Mouse (Mus musculus): ENCODE measurements around the gene LTO1. TPM values are rescaled to one million over a fixed set of nuclear protein-coding genes. Genes with fewer than 3 reads are reported as not detected.

LTO1 gene
- total RNA-seq, 2 experiments from 2014 or later = 7.0 to 8.4 TPM

DNA sequence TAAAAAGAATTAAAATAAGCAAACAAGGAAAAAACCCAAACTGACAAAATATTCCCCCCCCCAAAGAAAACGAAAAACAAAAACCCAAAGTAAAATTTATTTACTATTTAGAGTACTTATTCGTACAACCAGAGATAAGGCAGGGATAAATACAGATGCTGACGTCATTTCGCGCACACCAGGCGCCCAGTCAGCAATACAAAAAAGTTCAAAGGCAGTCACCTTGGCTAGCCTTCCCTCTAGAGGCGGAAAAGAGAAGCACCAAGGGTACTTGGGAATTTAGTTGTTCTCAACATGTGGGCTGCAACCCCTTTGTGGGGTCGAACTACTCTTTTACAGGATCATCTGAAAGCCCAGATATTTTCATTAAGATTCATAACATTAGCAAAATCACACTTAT, 7.1 kb upstream of the LTO1 start:
- no peak for DNase-seq

DNA sequence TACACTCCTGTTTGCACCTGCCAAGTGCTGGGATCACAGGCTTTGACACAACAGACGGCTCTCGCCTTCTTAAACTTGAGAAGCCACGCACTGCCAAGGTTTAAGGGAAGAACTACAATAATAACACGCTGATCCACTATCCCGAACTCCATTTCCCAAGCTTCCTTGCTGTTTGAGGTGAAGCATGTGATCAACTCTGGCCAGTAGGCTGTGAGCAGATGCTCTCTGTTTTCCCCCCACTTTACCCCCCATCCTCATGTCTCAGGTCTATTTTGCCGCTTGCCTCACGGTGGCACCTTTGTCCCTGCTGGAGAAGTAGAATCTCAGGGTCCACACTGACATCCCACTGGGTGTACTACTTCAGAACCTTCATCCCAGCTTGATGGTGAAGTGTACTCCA, 6.2 kb upstream of the LTO1 start:
- DNase-seq = no peak

GRCm38 (mm10) chr7:144911121-144911520, 3.8 kb upstream of the LTO1 start:
- DNase-seq = no peak

DNA sequence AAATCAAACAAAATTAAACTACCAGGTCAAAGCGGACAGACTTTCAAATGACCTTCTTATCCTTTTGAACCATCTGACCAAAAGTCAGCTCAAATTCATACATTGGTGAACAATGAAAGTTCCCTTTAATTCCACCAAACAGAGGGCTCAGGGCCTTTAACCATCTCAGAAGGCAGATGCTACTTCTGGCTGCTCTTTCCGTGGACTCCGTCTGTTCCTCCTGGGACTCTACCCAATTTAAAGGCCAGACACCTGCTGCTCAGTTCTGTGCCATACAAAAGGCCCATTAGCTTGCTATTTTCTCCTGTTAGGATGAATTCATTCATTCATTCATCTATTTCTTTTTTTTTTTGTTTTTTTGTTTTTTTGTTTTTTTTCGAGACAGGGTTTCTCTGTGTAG, 2.0 kb upstream of the LTO1 start:
- DNase-seq = no peak

GRCm38 (mm10) chr7:144914296-144914947, 478 bp upstream of the LTO1 start:
- no peak for DNase-seq

DNA sequence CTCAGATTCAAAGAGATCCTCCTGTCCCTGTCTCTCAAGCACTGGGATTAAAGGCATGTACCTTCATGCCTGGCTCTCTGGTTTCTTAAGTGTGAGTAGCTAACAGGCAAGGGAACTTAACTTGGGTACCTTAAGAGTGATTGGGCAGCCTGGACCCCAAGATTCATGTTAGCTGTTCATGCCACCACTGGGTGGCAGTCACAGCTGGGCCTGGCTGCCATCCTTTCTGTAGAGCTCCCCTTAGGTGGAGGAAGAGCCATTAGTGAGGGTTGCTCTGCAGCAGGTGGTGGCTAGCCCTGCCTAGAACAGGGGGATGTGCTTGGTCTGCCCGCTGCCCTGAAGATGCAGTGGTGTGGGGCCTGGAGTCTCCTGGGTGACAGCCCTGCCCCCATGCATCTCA, 3.9 kb downstream of the LTO1 start:
- no peak for DNase-seq

DNA sequence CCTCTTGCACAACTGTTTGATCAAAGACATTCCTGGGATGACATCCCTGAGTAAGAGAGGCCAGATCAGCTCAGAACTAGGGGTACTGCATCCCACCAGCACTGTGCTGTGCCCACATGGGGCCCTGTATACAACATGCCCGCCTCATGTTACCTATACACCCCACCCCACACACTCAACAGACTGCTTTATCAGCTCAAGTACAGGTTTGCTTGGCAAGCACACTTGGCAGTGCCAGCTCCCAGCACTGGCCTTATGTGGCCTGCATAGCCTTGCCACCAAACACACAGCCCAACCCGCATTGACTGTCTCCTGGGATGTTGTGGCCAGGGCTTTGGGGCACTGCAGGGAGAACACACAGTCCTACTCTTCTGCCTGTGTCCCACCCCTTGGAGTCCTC, 12.7 kb downstream of the LTO1 start:
- peak; percentile 61 for DNase-seq

GRCm38 (mm10) chr7:144928009-144928888, 13.3 kb downstream of the LTO1 start:
- DNase-seq = no peak

- DNase-seq = no peak
Observed at GRCm38 (mm10) chr7:144928889-144929210, 13.9 kb downstream of the LTO1 start.

GRCm38 (mm10) chr7:144929506-144929905, 14.6 kb downstream of the LTO1 start:
- no peak for DNase-seq

- no peak for DNase-seq
Observed at GRCm38 (mm10) chr7:144929931-144930330, 15.0 kb downstream of the LTO1 start.

- no peak for DNase-seq
Observed at GRCm38 (mm10) chr7:144931778-144932177, 16.9 kb downstream of the LTO1 start.

DNA sequence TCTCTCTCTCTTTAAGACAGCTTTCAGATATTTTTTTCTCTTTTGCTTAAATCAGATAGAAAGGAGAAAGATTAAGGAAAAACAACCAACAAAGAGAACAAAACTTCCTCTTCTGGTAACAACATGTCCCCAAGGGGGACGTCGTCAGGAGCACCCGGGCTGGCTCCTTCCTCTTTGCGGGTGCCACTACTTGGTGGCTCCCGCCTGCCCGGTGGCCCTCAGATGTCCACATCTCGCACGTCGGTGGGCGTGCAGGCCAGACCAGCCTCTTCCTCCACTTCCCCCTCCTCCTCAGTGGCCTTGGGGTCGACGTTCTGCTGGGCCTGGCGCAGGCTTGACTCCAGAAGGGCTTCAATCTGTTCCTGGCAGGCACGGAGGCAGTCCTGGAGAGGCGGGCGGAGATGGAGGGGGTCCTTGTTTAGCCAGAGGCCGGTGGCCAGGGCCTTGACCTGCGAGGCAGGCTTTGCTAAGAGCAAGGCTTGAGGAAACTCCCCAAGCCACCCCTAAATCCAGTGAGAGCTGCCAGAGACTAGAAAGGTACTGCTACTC, 17.6 kb downstream of the LTO1 start:
- DNase-seq = no peak

GRCm38 (mm10) chr7:144933336-144933735, 18.4 kb downstream of the LTO1 start:
- peak; percentile 45 for DNase-seq

DNA sequence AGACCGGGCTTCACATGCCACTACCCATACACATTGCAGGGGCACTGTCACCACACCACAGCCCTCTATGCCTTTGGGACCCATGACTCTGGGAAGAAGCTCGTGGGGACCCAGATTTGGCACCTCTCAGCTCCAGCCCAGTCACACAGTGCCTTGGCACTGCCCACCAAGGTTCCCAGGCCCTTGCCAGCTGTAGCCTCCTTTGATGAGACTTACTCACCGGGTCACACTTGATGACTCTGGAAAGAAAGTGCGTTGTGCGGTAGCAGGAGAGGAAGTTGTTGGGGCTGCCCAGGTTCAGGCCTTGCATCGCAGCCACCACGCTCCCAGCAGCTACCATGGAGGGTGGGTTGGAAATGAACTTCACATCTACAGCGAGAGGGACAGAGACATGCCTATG, 18.9 kb downstream of the LTO1 start:
- DNase-seq = no peak

- DNase-seq = peak; percentile 60
Observed at GRCm38 (mm10) chr7:144934901-144935300, 20.0 kb downstream of the LTO1 start.

GRCm38 (mm10) chr7:144935563-144935962, 20.7 kb downstream of the LTO1 start:
- no peak for DNase-seq

GRCm38 (mm10) chr7:144936311-144936880, 21.5 kb downstream of the LTO1 start:
- DNase-seq = no peak

GRCm38 (mm10) chr7:144937490-144937889, 22.6 kb downstream of the LTO1 start:
- peak; percentile 75 for DNase-seq

- DNase-seq = no peak
Observed at GRCm38 (mm10) chr7:144937899-144938517, 23.1 kb downstream of the LTO1 start.

DNA sequence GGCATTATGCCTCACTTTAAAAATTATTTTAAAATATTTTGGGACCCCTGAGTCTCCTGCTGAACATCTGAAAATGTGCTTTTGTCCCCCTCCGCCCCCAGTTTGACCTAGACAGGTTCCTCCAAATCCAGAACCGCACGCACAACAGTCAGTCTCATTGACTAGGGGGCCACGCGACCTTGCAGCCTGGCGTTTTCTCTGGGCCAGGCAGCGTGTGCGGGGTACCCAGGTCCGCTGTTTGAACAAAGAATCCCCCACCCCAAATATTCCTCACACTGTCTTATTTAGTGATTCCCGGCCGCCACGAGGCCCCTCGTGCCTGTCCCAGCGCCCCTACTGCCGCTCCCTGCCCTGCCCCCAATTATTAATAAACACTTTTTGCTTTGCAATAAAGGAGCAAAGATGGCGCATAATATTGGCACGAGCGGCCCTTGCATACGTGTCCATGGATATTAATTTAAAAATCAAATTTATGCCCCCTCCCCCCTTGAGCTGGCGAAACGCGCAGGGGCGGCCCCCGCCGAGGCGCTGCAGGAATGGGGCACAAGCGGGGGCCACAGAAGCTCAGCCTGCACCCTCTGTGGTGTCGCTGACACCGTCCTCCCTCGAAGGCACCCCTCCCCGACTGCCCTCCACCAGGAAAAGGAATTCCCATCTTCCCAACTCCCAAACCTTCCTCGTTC, 23.9 kb downstream of the LTO1 start:
- no peak for DNase-seq
